In genomic region chr4:54947991-54948615, GRCm38 (mm10) we compare ENCODE assay signal across 7 mouse cellular contexts. TPM values are rescaled to one million over a fixed set of nuclear protein-coding genes. Genes with fewer than 3 reads are reported as not detected.
DNase-seq lines count a peak whose midpoint lies in the region; ATAC-seq and TF ChIP-seq lines count a peak whose summit lies in the region.

No protein-coding gene starts in this region.

- H3K9ac ChIP-seq in forebrain, postnatal 0 days = peak overlapping the region; percentile 85
- peak overlapping the region; percentile 92 for H3K9ac ChIP-seq in hindbrain, embryonic 16.5 days (ENCODE audit: low read depth, low read length)
- H3K9ac ChIP-seq in midbrain, embryonic 12.5 days (replicated peaks) = peak overlapping the region; percentile 98

- H3K36me3 ChIP-seq in forebrain, postnatal 0 days (ENCODE audit: insufficient read depth) = no peaks in the 10 kb centered on the region
- H3K36me3 ChIP-seq in hindbrain, embryonic 16.5 days (ENCODE audit: control insufficient read depth, insufficient read depth, low read length) = no peaks in the 10 kb centered on the region
- H3K36me3 ChIP-seq in midbrain, embryonic 12.5 days = no peaks in the 10 kb centered on the region

- no peaks in the 10 kb centered on the region for H3K9me3 ChIP-seq in forebrain, postnatal 0 days (ENCODE audit: low read length)
- H3K9me3 ChIP-seq in hindbrain, embryonic 16.5 days (ENCODE audit: control insufficient read depth, low read length) = no peaks in the 10 kb centered on the region
- H3K9me3 ChIP-seq in midbrain, embryonic 12.5 days = no peaks in the 10 kb centered on the region

- TF ChIP-seq CTCF in forebrain, postnatal 0 days (IDR thresholded peaks at IDR 0.05; ENCODE audit: low read depth) = no peak

- H3K4me2 ChIP-seq in forebrain, postnatal 0 days (ENCODE audit: low read depth) = peak overlapping the region; percentile 84
- H3K4me2 ChIP-seq in hindbrain, embryonic 16.5 days (ENCODE audit: low read length) = peak overlapping the region; percentile 69
- peak overlapping the region; percentile 80 for H3K4me2 ChIP-seq in midbrain, embryonic 12.5 days (replicated peaks)

- peak; percentile 33 for ATAC-seq in forebrain, postnatal 0 days
- ATAC-seq in hindbrain, embryonic 16.5 days = peak; percentile 49
- peak; percentile 16; the same call in 1 of the 2 replicates for ATAC-seq in midbrain, embryonic 12.5 days (ENCODE audit: low FRiP score, low read depth)

- peak overlapping the region; percentile 98 for H3K27ac ChIP-seq in forebrain, postnatal 0 days (ENCODE audit: low read depth, low read length)
- peak overlapping the region; percentile 99 for H3K27ac ChIP-seq in hindbrain, embryonic 16.5 days (ENCODE audit: low read depth, low read length)
- peak overlapping the region; percentile 98 for H3K27ac ChIP-seq in midbrain, embryonic 12.5 days (replicated peaks)

- 2% methylated on average over 24 of the region's 25 CpGs for WGBS in forebrain, postnatal 0 days
- under 1% methylated on average over 24 of the region's 25 CpGs for WGBS in hindbrain, embryonic 16.5 days
- WGBS in midbrain, embryonic 12.5 days = under 1% methylated on average over 23 of the region's 25 CpGs

- intact Hi-C loops in left cerebral cortex, postnatal 36 days (cut with DNase I) = loop anchor here (5.0 to 10.0 kb wide), 4 partner anchors 59 to 1013 kb away; no protein-coding TSS in a partner anchor

- peak overlapping the region; percentile 67 for H3K4me3 ChIP-seq in forebrain, postnatal 0 days (ENCODE audit: low read depth, low read length)
- peak overlapping the region; percentile 79 for H3K4me3 ChIP-seq in hindbrain, embryonic 16.5 days (ENCODE audit: low read length)
- H3K4me3 ChIP-seq in midbrain, embryonic 12.5 days = peak overlapping the region; percentile 86

- no peaks in the 10 kb centered on the region for H3K27me3 ChIP-seq in forebrain, postnatal 0 days (ENCODE audit: insufficient read depth, low read length)
- no peaks in the 10 kb centered on the region for H3K27me3 ChIP-seq in hindbrain, embryonic 16.5 days (replicated peaks; ENCODE audit: control insufficient read depth, insufficient read depth, low read length)
- H3K27me3 ChIP-seq in midbrain, embryonic 12.5 days = no peaks in the 10 kb centered on the region

- peaks cover 17% of the 10 kb centered on the region for H3K4me1 ChIP-seq in forebrain, postnatal 0 days (ENCODE audit: insufficient read depth)
- peaks cover 18% of the 10 kb centered on the region for H3K4me1 ChIP-seq in hindbrain, embryonic 16.5 days (ENCODE audit: control insufficient read depth, insufficient read depth, low read depth, low read length)
- H3K4me1 ChIP-seq in midbrain, embryonic 12.5 days = peaks cover 33% of the 10 kb centered on the region

- peak; percentile 52 for DNase-seq in adipocyte (ENCODE audit: low spot score)
- peak; percentile 23 for DNase-seq in cerebellum, adult 11-12 months
- peak; percentile 72 for DNase-seq in forebrain, postnatal 0 days
- peak; percentile 64 to 77 for DNase-seq in left cerebral cortex, postnatal 36 days (ENCODE audit: low spot score in 2 of 2)
- DNase-seq in testis, postnatal 10 days (ENCODE audit: low spot score) = peak; percentile 73

RNA-seq across cellular contexts. Expression of gene Zfp462, which starts 3.3 kb away (rescaled TPM):
- total RNA-seq in forebrain, postnatal 0 days (2014; rRNA removed) = 33.2 and 48.4 TPM in 2 replicates
- polyA plus RNA-seq in forebrain, postnatal 0 days (2015; fragmentation: Nextera tagmentation; extraction: Ambion mirVana) = 4.4 and 6.2 TPM in 2 replicates
- polyA plus RNA-seq in hindbrain, embryonic 16.5 days (2015; fragmentation: Nextera tagmentation; extraction: Ambion mirVana) = 9.0 TPM in 2 replicates
- 10 to 100 TPM; 37.7 to 71.3 TPM for total RNA-seq in left cerebral cortex, postnatal 36 days (2021)
- 20.2 and 23.6 TPM in 2 replicates for polyA plus RNA-seq in midbrain, embryonic 12.5 days (2016; fragmentation: Nextera tagmentation; extraction: Ambion mirVana)

Comparison
In these comparisons a context has a peak if more than half of its experiments do, and no peak if none do; other contexts are left out.
1. Peak in every context shown above with its lines: DNase-seq, ATAC-seq, H3K4me3 ChIP-seq and H3K27ac ChIP-seq.
2. DNase-seq: peak in every context shown above with its lines; median percentile 73 in testis, postnatal 10 days; 72 in forebrain, postnatal 0 days; 70 in left cerebral cortex, postnatal 36 days; 52 in adipocyte; 23 in cerebellum, adult 11-12 months.